Mouse (Mus musculus) erythroblast, embryonic 14.5 days (primary cell): Measurements from ENCODE around the gene Snx5.

Experiments used
- GATA1 ChIP-seq: IDR thresholded peaks from 2 replicates; pipeline ENCODE4 v1.6.1; 2012; ENCODE audit warnings: low read length, inconsistent platforms, mixed read lengths
- TAL1 ChIP-seq: IDR thresholded peaks from 3 replicates; pipeline ENCODE4 v1.6.1; 2012; ENCODE audit warnings: low read length, inconsistent platforms, mixed read lengths

DNA sequence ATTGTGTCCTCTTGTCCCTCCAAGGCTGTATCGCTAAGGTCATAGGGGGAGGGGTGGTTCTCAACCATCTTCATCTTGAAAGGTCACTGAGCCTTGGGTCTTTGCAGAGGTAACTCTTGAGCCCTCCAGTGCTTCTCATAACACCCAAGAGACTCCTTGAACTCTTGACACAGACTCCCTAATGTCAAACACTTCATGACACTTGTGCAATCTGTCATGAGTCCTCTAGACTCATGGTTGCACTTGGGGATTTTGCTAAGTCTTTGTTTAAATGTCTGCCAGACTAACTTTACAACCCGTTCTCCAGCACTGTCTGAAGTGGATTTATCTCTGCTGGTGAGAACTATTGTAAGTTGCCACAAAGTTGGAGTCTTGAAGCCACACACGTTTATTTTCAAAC lies 61.3 kb downstream of the Snx5 start:
- TF ChIP-seq GATA1, result no peak
- no peak for TF ChIP-seq TAL1
